Mouse (Mus musculus): Measurements from ENCODE around the gene Lrrfip2. TPM values are rescaled to one million over a fixed set of nuclear protein-coding genes. Genes with fewer than 3 reads are reported as not detected.

Lrrfip2 gene
- polyA plus RNA-seq, 1 experiment from 2014 or later = 37.8 TPM

DNA sequence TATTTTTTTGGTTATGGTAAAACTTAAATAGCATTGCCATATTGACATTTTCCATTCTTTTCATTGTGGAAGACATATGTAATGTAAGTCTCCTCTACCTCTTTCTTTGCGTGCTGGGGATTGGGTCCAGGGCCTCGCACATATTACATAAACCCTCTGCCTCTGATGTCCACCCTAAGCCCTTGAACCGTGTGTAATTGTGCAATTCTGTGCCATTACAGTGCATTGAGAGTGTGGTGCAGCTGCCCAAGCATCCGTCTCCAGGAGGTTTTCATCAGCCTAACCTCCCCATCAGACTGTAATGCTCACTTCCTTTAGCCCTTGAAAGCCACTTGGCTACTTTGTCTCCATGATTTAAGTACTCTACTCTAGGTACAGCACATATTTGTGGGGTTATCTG, 7.0 kb downstream of the Lrrfip2 start:
- WGBS = 78% methylated on average over 4 of the region's 4 CpGs
- Histone ChIP-seq H3K27me3 (ENCODE audit: control insufficient read depth, insufficient read depth, low read length) (no peaks in the 10 kb centered on the region), H3K36me3 (ENCODE audit: control insufficient read depth, insufficient read depth, low read length) (no peaks in the 10 kb centered on the region; the same call in 1 of the 2 replicates), H3K4me2 (replicated peaks; ENCODE audit: low read depth, low read length) (no peak overlapping the region), H3K9me3 (ENCODE audit: control insufficient read depth, low read length) (no peaks in the 10 kb centered on the region), H3K4me3 (ENCODE audit: low read length) (no peak overlapping the region), H3K27ac (ENCODE audit: low read depth, low read length) (no peak overlapping the region), H3K9ac (ENCODE audit: low read depth, low read length) (no peak overlapping the region), H3K4me1 (ENCODE audit: control insufficient read depth, insufficient read depth, low read length) (no peaks in the 10 kb centered on the region)
- ATAC-seq (ENCODE audit: low FRiP score, low TSS enrichment) = no peak

DNA sequence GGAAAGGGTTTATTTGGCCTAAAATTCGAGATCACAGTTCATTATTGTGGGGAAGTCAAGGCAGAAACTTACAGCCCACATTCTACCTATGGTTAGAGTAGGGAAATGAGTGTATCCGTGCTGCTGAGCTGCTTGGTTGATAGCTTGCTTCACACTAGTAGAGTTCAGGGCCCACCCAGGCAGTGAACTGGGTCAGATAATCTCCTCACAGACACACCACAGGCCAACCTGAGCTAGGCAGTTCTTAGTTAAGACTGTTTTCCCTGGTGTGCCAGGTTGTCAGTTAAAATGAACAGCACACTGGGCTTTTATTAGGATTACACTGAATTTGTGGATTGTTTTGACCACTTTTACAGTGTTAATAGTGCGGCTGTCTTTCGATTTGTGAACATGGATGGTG, 9.3 kb downstream of the Lrrfip2 start:
- no peaks in the 10 kb centered on the region for H3K4me1 ChIP-seq (ENCODE audit: control insufficient read depth, insufficient read depth, low read length)
- WGBS = 77% methylated on average over 4 of the region's 4 CpGs
- no peaks in the 10 kb centered on the region; the same call in 1 of the 2 replicates for H3K36me3 ChIP-seq (ENCODE audit: control insufficient read depth, insufficient read depth, low read length)
- no peak overlapping the region for H3K9ac ChIP-seq (ENCODE audit: low read depth, low read length)
- no peak for ATAC-seq (ENCODE audit: low FRiP score, low TSS enrichment)
- no peak overlapping the region for H3K4me3 ChIP-seq (ENCODE audit: low read length)
- H3K9me3 ChIP-seq (ENCODE audit: control insufficient read depth, low read length) = no peaks in the 10 kb centered on the region
- H3K4me2 ChIP-seq (replicated peaks; ENCODE audit: low read depth, low read length) = no peak overlapping the region
- no peaks in the 10 kb centered on the region for H3K27me3 ChIP-seq (ENCODE audit: control insufficient read depth, insufficient read depth, low read length)
- no peak overlapping the region for H3K27ac ChIP-seq (ENCODE audit: low read depth, low read length)

DNA sequence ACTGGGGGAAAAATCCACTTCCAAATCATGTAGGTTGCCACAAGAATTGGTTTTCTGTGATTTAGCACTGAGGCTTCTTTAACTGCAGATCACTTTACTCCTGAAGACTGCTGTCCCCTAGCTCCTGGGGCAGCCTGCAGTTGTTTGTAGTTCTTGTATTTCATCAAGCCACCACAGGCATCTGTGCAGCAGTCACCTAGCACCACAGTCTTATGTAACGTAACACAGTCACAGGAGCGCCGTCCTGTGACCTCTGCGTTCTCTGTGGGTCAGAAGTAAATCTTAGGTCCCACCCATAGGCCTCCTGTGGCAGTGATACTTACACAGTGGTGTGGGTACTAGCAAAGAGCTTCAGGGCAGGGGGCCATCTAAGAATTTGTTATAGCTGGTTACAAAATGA, 10.4 kb downstream of the Lrrfip2 start:
- 29% methylated on average over 4 of the region's 4 CpGs for WGBS
- Histone ChIP-seq H3K4me2 (replicated peaks; ENCODE audit: low read depth, low read length) (no peak overlapping the region), H3K27me3 (ENCODE audit: control insufficient read depth, insufficient read depth, low read length) (no peaks in the 10 kb centered on the region), H3K36me3 (ENCODE audit: control insufficient read depth, insufficient read depth, low read length) (no peaks in the 10 kb centered on the region), H3K27ac (ENCODE audit: low read depth, low read length) (no peak overlapping the region), H3K9me3 (ENCODE audit: control insufficient read depth, low read length) (no peaks in the 10 kb centered on the region), H3K4me1 (ENCODE audit: control insufficient read depth, insufficient read depth, low read length) (no peaks in the 10 kb centered on the region), H3K4me3 (ENCODE audit: low read length) (no peak overlapping the region), H3K9ac (ENCODE audit: low read depth, low read length) (no peak overlapping the region)
- peak; percentile 73; the same call in 1 of the 2 replicates for ATAC-seq (ENCODE audit: low FRiP score, low TSS enrichment)

DNA sequence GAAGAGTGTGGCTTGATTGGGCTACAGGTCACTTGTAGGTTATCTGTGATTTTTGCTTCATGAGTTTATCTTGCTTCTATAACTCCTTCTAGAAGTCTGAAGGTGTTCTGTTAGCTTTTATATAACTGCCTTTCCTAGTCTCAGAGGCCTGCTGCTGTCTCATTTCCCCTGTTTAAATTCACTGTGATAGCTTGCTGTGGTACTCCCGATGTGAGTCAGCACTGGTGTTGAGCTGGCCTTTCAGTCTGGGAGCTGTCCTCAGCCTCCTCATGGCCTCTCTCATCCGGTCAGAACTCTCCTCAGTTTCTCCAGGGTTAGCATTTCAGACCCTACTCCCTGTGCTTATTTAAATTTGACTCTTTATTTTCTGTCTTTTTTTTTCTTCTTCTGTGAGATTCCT, 12.7 kb downstream of the Lrrfip2 start:
- ATAC-seq (ENCODE audit: low FRiP score, low TSS enrichment) = no peak
- WGBS = 83% methylated on average over 2 of the region's 2 CpGs
- H3K4me3 ChIP-seq (ENCODE audit: low read length) = no peak overlapping the region
- H3K36me3 ChIP-seq (ENCODE audit: control insufficient read depth, insufficient read depth, low read length) = no peaks in the 10 kb centered on the region
- no peak overlapping the region for H3K4me2 ChIP-seq (replicated peaks; ENCODE audit: low read depth, low read length)
- H3K4me1 ChIP-seq (ENCODE audit: control insufficient read depth, insufficient read depth, low read length) = no peaks in the 10 kb centered on the region
- H3K9me3 ChIP-seq (ENCODE audit: control insufficient read depth, low read length) = no peaks in the 10 kb centered on the region
- no peak overlapping the region for H3K27ac ChIP-seq (ENCODE audit: low read depth, low read length)
- no peaks in the 10 kb centered on the region for H3K27me3 ChIP-seq (ENCODE audit: control insufficient read depth, insufficient read depth, low read length)
- H3K9ac ChIP-seq (ENCODE audit: low read depth, low read length) = no peak overlapping the region

DNA sequence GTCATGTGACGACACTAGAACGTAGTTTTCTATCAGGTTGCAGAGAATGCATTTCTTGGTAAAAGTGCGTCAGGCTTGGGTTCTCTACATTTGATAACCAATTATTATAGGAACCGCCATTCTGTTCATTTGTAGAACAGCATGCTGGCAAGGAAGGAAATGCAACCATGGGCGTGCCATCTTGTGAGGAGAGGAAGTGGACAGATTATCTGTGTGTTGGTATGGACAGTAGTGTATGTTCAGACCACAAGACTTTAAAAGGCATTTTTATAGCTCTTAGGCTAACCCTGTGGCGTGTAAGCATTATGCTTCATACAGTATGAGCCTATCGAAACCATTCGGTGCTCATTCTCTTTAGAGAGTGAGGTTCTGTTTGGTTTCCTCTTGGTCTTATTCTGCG, 20.8 kb downstream of the Lrrfip2 start:
- ATAC-seq (ENCODE audit: low FRiP score, low TSS enrichment) = no peak

DNA sequence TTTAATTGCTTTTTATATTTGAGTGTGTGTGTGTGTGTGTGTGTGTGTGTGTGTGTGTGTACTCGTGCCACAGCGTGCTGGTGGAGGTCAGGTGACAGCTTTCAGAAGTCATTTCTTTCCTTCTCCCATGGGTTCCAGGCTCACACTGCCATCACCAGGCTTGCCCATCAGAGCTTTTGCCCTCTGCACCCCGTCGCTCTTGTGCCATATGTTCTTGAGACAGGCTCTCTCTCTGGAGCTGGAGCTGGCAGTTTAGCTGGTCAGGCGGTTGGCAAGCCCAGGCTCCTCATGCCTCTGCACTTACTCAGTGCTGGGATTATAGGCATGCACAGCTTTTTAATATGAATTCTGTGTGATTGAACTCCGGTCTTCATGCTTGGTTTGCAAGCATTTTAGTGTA, 25.3 kb downstream of the Lrrfip2 start:
- no peaks in the 10 kb centered on the region for H3K9me3 ChIP-seq (ENCODE audit: control insufficient read depth, low read length)
- no peaks in the 10 kb centered on the region for H3K4me1 ChIP-seq (ENCODE audit: control insufficient read depth, insufficient read depth, low read length)
- no peak overlapping the region for H3K4me3 ChIP-seq (ENCODE audit: low read length)
- H3K36me3 ChIP-seq (ENCODE audit: control insufficient read depth, insufficient read depth, low read length) = 0 out of 2 replicates have a peak, but pooled peaks cover 3% of the 10 kb centered on the region
- no peaks in the 10 kb centered on the region for H3K27me3 ChIP-seq (ENCODE audit: control insufficient read depth, insufficient read depth, low read length)
- H3K27ac ChIP-seq (ENCODE audit: low read depth, low read length) = no peak overlapping the region
- no peak for ATAC-seq (ENCODE audit: low FRiP score, low TSS enrichment)
- WGBS = 93% methylated on average over 6 of the region's 6 CpGs
- no peak overlapping the region for H3K4me2 ChIP-seq (replicated peaks; ENCODE audit: low read depth, low read length)
- H3K9ac ChIP-seq (ENCODE audit: low read depth, low read length) = no peak overlapping the region

More for the DNA sequence above, 20.8 kb downstream of the Lrrfip2 start:
- H3K4me3 ChIP-seq (ENCODE audit: low read length) = no peak overlapping the region
- H3K4me1 ChIP-seq (ENCODE audit: control insufficient read depth, insufficient read depth, low read length) = no peaks in the 10 kb centered on the region
- 0 out of 2 replicates have a peak, but pooled peaks cover 3% of the 10 kb centered on the region for H3K36me3 ChIP-seq (ENCODE audit: control insufficient read depth, insufficient read depth, low read length)
- no peak overlapping the region for H3K4me2 ChIP-seq (replicated peaks; ENCODE audit: low read depth, low read length)
- no peaks in the 10 kb centered on the region for H3K9me3 ChIP-seq (ENCODE audit: control insufficient read depth, low read length)
- no peaks in the 10 kb centered on the region for H3K27me3 ChIP-seq (ENCODE audit: control insufficient read depth, insufficient read depth, low read length)
- H3K9ac ChIP-seq (ENCODE audit: low read depth, low read length) = no peak overlapping the region
- H3K27ac ChIP-seq (ENCODE audit: low read depth, low read length) = no peak overlapping the region
- 94% methylated on average over 9 of the region's 9 CpGs for WGBS

DNA sequence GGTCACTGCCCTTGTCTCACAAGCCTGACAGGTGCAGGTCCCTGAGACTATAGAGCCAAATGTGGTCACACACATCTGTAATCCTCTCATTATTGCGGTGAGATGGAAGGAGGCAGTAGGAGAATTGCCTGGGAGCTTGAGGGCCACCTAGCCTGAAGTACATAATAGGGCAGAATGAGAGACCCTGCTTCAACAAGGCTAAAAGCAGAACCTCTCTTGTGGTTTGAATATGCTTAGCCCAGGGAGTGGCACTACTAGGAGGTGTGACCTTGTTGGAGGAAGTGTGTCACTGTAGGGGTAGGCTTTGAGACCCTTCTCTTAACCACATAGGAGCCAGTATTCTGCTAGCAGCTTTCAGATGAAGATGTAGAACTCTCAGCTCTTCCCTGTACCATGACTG, 26.0 kb downstream of the Lrrfip2 start:
- Histone ChIP-seq H3K9ac (ENCODE audit: low read depth, low read length) (no peak overlapping the region), H3K36me3 (ENCODE audit: control insufficient read depth, insufficient read depth, low read length) (0 out of 2 replicates have a peak, but pooled peaks cover 3% of the 10 kb centered on the region), H3K27me3 (ENCODE audit: control insufficient read depth, insufficient read depth, low read length) (no peaks in the 10 kb centered on the region), H3K4me1 (ENCODE audit: control insufficient read depth, insufficient read depth, low read length) (peaks cover 4% of the 10 kb centered on the region; the same call in 1 of the 2 replicates), H3K9me3 (ENCODE audit: control insufficient read depth, low read length) (no peaks in the 10 kb centered on the region), H3K4me3 (ENCODE audit: low read length) (no peak overlapping the region), H3K4me2 (replicated peaks; ENCODE audit: low read depth, low read length) (no peak overlapping the region), H3K27ac (ENCODE audit: low read depth, low read length) (no peak overlapping the region)
- WGBS = 100% methylated on average over 1 of the region's 1 CpGs
- ATAC-seq (ENCODE audit: low FRiP score, low TSS enrichment) = no peak

DNA sequence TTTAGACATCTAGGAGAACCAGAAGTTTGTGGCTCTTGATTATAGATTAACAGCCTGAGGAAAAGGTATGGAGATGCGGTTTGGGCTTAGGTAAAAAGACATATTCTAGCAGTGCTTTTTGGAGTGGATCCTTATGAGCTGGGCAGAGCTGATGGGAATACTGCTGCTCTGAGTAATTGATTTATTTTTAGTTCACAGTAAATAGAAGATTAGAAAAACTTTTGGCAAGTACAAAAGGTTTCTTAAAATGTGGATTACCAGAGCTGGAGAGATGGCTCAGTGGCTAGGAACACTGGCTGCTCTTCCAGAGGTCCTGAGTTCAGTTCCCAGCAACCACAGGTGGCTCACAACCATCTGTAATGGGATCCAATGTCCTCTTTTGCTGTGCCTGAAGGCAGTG, 27.3 kb downstream of the Lrrfip2 start:
- Histone ChIP-seq H3K4me2 (replicated peaks; ENCODE audit: low read depth, low read length) (no peak overlapping the region), H3K4me3 (ENCODE audit: low read length) (no peak overlapping the region), H3K27ac (ENCODE audit: low read depth, low read length) (no peak overlapping the region), H3K9me3 (ENCODE audit: control insufficient read depth, low read length) (no peaks in the 10 kb centered on the region), H3K4me1 (ENCODE audit: control insufficient read depth, insufficient read depth, low read length) (peaks cover 17% of the 10 kb centered on the region), H3K9ac (ENCODE audit: low read depth, low read length) (no peak overlapping the region), H3K36me3 (ENCODE audit: control insufficient read depth, insufficient read depth, low read length) (0 out of 2 replicates have a peak, but pooled peaks cover 3% of the 10 kb centered on the region), H3K27me3 (ENCODE audit: control insufficient read depth, insufficient read depth, low read length) (no peaks in the 10 kb centered on the region)
- WGBS = 86% methylated on average over 1 of the region's 1 CpGs
- ATAC-seq (ENCODE audit: low FRiP score, low TSS enrichment) = no peak

DNA sequence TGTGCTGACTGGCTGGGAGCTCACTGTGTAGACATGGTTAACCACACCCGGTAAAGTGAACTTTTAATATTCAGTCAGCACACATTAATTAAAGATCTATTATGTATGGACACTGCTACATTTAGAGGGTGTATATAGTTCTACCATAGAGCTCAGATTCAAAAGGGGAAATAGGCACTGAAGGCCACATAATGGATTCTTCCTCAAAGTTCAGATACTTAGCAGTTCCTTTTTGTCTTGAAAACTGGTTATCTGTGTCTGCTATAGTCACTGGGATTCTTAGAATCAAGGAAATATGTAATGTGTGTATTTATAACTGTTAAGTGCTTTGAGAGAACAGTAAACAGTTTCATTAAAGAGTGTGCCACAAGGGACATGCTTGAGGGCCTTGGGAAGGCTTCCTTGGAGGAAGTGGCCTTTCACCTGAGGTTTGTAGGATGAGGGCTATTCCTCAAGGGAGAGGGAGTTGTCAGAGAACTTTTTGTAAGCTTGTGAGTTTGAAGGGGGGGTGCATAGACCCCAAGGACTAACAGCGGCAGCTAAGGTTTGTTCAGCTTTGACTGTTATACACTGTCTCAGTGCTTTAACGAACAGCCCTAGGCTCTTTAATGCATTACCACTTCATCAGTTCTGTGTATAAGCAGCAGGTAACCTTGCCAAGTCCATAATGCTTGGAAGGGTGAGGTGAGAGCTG, 28.3 kb downstream of the Lrrfip2 start:
- Histone ChIP-seq H3K9me3 (ENCODE audit: control insufficient read depth, low read length) (no peaks in the 10 kb centered on the region), H3K27ac (ENCODE audit: low read depth, low read length) (no peak overlapping the region), H3K4me3 (ENCODE audit: low read length) (no peak overlapping the region), H3K36me3 (ENCODE audit: control insufficient read depth, insufficient read depth, low read length) (0 out of 2 replicates have a peak, but pooled peaks cover 3% of the 10 kb centered on the region), H3K9ac (ENCODE audit: low read depth, low read length) (no peak overlapping the region), H3K4me2 (replicated peaks; ENCODE audit: low read depth, low read length) (no peak overlapping the region), H3K4me1 (ENCODE audit: control insufficient read depth, insufficient read depth, low read length) (peaks cover 17% of the 10 kb centered on the region), H3K27me3 (ENCODE audit: control insufficient read depth, insufficient read depth, low read length) (no peaks in the 10 kb centered on the region)
- WGBS = 84% methylated on average over 3 of the region's 3 CpGs
- ATAC-seq (ENCODE audit: low FRiP score, low TSS enrichment) = no peak

Measured in kidney, embryonic 14.5 days (tissue).